Mouse (Mus musculus) 3T3-L1 (cell line): ENCODE data around the gene Blcap.
"Not testable (repeated sequence)": the region's sequence is repeated elsewhere in the genome, so short reads cannot be mapped to it uniquely, and the experiment has no call there.

Experiments
- DNase-seq: peaks from one replicate; pipeline ENCODE4 v3.0.0-alpha.2; 2015; ENCODE audit warnings: low read depth, low spot score

The Blcap gene

GRCm38 (mm10) chr2:157571224-157571832 is at the start of gene Blcap:
Gene Blcap (minus strand): TSS chr2:157571274.
- peak; percentile 81 for DNase-seq

GRCm38 (mm10) chr2:157618393-157618792 is 47.3 kb upstream of the Blcap start:
- no peak for DNase-seq

- DNase-seq: no peak
Measured at GRCm38 (mm10) chr2:157613997-157614396, 42.9 kb upstream of the Blcap start.

GRCm38 (mm10) chr2:157611735-157612134 is 40.7 kb upstream of the Blcap start:
- DNase-seq: no peak

- DNase-seq: no peak
Measured at GRCm38 (mm10) chr2:157607542-157608236, 36.6 kb upstream of the Blcap start.

GRCm38 (mm10) chr2:157605025-157605675 is 34.1 kb upstream of the Blcap start:
- DNase-seq: peak; percentile 68

- DNase-seq: peak; percentile 16
Measured at GRCm38 (mm10) chr2:157601435-157601839, 30.4 kb upstream of the Blcap start.

- no peak for DNase-seq
Measured at GRCm38 (mm10) chr2:157596876-157597566, 25.9 kb upstream of the Blcap start.

- not testable (repeated sequence) for DNase-seq
Measured at GRCm38 (mm10) chr2:157585351-157585750, 14.3 kb upstream of the Blcap start.

GRCm38 (mm10) chr2:157572786-157573185 is 1.7 kb upstream of the Blcap start:
- no peak for DNase-seq

GRCm38 (mm10) chr2:157569796-157570485 is 1.1 kb downstream of the Blcap start:
- no peak for DNase-seq

GRCm38 (mm10) chr2:157568881-157569280 is 2.2 kb downstream of the Blcap start:
- no peak for DNase-seq

- peak; percentile 72 for DNase-seq
Measured at GRCm38 (mm10) chr2:157567235-157567961, 3.7 kb downstream of the Blcap start.

- DNase-seq: peak; percentile 96
Measured at GRCm38 (mm10) chr2:157566260-157566952, 4.7 kb downstream of the Blcap start.

- no peak for DNase-seq
Measured at GRCm38 (mm10) chr2:157565898-157566259, 5.2 kb downstream of the Blcap start.

GRCm38 (mm10) chr2:157565446-157565845 is 5.6 kb downstream of the Blcap start:
- DNase-seq: peak; percentile 52

- DNase-seq: peak; percentile 28
Measured at GRCm38 (mm10) chr2:157564723-157565122, 6.4 kb downstream of the Blcap start.

- no peak for DNase-seq
Measured at GRCm38 (mm10) chr2:157563031-157563430, 8.0 kb downstream of the Blcap start.

GRCm38 (mm10) chr2:157561165-157561836 is 9.8 kb downstream of the Blcap start:
- no peak for DNase-seq

GRCm38 (mm10) chr2:157560302-157560701 is 10.8 kb downstream of the Blcap start:
- DNase-seq: no peak
